Mouse (Mus musculus) stomach, embryonic 14.5 days (tissue): ENCODE data around the gene Ptger1. TPM values are rescaled to one million over a fixed set of nuclear protein-coding genes. Genes with fewer than 3 reads are reported as not detected.

ENCODE experiments used
- ATAC-seq: fragments of 200-750 bp; cut with Nextera tagmentation; 2 replicates; pipeline ENCODE4 v1.8.0; 2017; ENCODE audit warnings: low read depth, moderate TSS enrichment; ENCODE audit not compliant: insufficient number of reproducible peaks, insufficient read depth, low FRiP score
- H3K27ac ChIP-seq: fragments of 300-500 bp; sonication (generic); 2 replicates; pipeline ENCODE4 v1.5.1; 2014; ENCODE audit warnings: mild to moderate bottlenecking, low read length, moderate library complexity, mixed read lengths
- H3K27me3 ChIP-seq: fragments of 300-500 bp; sonication (generic); 2 replicates; pipeline ENCODE4 v1.6.1; 2014; ENCODE audit warnings: low read length, control low read depth, mixed read lengths; ENCODE audit not compliant: control insufficient read depth, insufficient read depth
- H3K36me3 ChIP-seq: fragments of 300-500 bp; sonication (generic); 2 replicates; pipeline ENCODE4 v1.6.1; 2014; ENCODE audit warnings: mild to moderate bottlenecking, control low read depth, low read length, moderate library complexity, mixed read lengths; ENCODE audit not compliant: control insufficient read depth, insufficient read depth
- H3K4me1 ChIP-seq: fragments of 300-500 bp; sonication (generic); 2 replicates; pipeline ENCODE4 v1.6.1; 2014; ENCODE audit warnings: low read length, control low read depth, mixed read lengths; ENCODE audit not compliant: control insufficient read depth, insufficient read depth
- H3K4me2 ChIP-seq: fragments of 300-500 bp; sonication (generic); replicated peaks from 2 replicates; pipeline ENCODE4 v1.6.1; 2014; ENCODE audit warnings: low read depth, low read length, control low read depth
- H3K4me3 ChIP-seq: fragments of 300-500 bp; sonication (generic); 2 replicates; pipeline ENCODE4 v1.5.1; 2014; ENCODE audit warnings: low read depth, low read length, control low read depth
- H3K9ac ChIP-seq: fragments of 300-500 bp; sonication (generic); replicated peaks from 2 replicates; pipeline ENCODE4 v1.6.1; 2014; ENCODE audit warnings: low read depth, mild to moderate bottlenecking, control low read depth, low read length, moderate library complexity, mixed read lengths
- H3K9me3 ChIP-seq: fragments of 300-500 bp; sonication (generic); 2 replicates; pipeline ENCODE4 v1.6.1; 2016; ENCODE audit warnings: low read depth, low read length, control low read depth; ENCODE audit not compliant: control insufficient read depth
- WGBS: fragments of 180-500 bp; shearing (Covaris S2); extraction: QIAGEN DNeasy Blood & Tissue Kit; methylation state at CpG from one replicate; pipeline ENCODE4 v1.1.7; 2014; 5-methylcytosine and 5-hydroxymethylcytosine counted together
- polyA plus RNA-seq: library from polyadenylated mRNA; unstranded; fragments of >200 nt; fragmentation: Nextera tagmentation; extraction: Ambion mirVana; gene quantifications from 2 replicates; pipeline ENCODE4 v1.2.1, GENCODE M21; 2014

The Ptger1 gene
- polyA plus RNA-seq, 1 experiment from 2014 or later, result 5.4 TPM

DNA sequence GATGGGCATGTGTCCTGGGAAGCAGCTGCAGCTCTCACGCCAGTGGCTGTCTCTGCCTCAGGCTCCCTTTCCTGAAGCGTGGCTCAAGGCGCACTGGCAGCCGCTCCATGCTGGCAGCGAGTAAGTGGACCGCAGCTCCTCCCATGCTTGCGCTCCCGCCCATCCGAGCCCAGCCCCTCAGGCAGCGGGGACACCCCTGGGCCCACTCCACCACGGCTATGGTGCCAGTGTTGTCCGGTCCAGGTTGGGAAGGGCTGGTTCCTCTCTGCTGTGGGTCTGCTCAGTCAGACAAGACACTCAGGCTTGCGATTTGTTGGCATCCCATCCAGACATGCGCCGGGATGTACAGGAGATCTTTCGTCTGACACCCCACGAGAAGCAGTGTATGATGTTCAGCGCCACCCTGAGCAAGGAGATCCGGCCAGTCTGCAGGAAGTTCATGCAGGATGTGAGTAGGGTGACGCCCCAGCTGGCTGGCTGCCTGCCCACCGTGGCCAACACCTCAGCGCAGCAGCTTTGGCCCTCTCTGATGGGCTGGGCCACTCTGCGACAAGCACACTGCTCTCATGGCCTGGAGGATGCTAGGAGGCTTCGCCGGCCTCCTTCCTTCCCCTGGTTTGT is 55.0 kb downstream of the Ptger1 start:
- ATAC-seq, result no peak
- H3K27me3 ChIP-seq, result no peaks in the 10 kb centered on the region
- 92% methylated on average over 25 of the region's 25 CpGs for WGBS
- no peaks in the 10 kb centered on the region for H3K9me3 ChIP-seq
- H3K4me1 ChIP-seq, result no peaks in the 10 kb centered on the region
- H3K4me3 ChIP-seq, result no peak overlapping the region
- H3K9ac ChIP-seq, result no peak overlapping the region
- H3K4me2 ChIP-seq, result no peak overlapping the region
- no peak overlapping the region for H3K27ac ChIP-seq
- peaks cover 61% of the 10 kb centered on the region for H3K36me3 ChIP-seq

Other genes with a start within 250 kb of the Ptger1 start
- gene Scoc, start 208.3 kb upstream of the Ptger1 start, polyA plus RNA-seq, result 123 and 132 TPM in 2 replicates
- not detected in 2 replicates for gene Olfr370, start 130.9 kb upstream of the Ptger1 start, polyA plus RNA-seq
- gene Ndufb7, start 100.0 kb upstream of the Ptger1 start, polyA plus RNA-seq, result 325 and 345 TPM in 2 replicates
- gene Tecr, start 58.7 kb upstream of the Ptger1 start, polyA plus RNA-seq, result 629 and 635 TPM in 2 replicates
- gene Dnajb1, start 58.5 kb upstream of the Ptger1 start, polyA plus RNA-seq, result 59.5 and 59.6 TPM in 2 replicates
- gene Gipc1, start 14.0 kb upstream of the Ptger1 start, polyA plus RNA-seq, result 180 and 185 TPM in 2 replicates
- gene Pkn1, start 32.5 kb downstream of the Ptger1 start, polyA plus RNA-seq, result 30.1 and 30.7 TPM in 2 replicates
- 141 and 147 TPM in 2 replicates for gene Ddx39, start 48.5 kb downstream of the Ptger1 start, polyA plus RNA-seq
- 39.2 and 40.7 TPM in 2 replicates for gene Adgre5, start 74.6 kb downstream of the Ptger1 start, polyA plus RNA-seq
- gene Adgrl1, start 233.4 kb downstream of the Ptger1 start, polyA plus RNA-seq, result 29.5 and 31.3 TPM in 2 replicates